Mouse (Mus musculus): ENCODE results near the gene Plcb4. TPM values are rescaled to one million over a fixed set of nuclear protein-coding genes. Genes with fewer than 3 reads are reported as not detected.

The Plcb4 gene
- polyA plus RNA-seq, 1 experiment: 6.1 TPM

DNA sequence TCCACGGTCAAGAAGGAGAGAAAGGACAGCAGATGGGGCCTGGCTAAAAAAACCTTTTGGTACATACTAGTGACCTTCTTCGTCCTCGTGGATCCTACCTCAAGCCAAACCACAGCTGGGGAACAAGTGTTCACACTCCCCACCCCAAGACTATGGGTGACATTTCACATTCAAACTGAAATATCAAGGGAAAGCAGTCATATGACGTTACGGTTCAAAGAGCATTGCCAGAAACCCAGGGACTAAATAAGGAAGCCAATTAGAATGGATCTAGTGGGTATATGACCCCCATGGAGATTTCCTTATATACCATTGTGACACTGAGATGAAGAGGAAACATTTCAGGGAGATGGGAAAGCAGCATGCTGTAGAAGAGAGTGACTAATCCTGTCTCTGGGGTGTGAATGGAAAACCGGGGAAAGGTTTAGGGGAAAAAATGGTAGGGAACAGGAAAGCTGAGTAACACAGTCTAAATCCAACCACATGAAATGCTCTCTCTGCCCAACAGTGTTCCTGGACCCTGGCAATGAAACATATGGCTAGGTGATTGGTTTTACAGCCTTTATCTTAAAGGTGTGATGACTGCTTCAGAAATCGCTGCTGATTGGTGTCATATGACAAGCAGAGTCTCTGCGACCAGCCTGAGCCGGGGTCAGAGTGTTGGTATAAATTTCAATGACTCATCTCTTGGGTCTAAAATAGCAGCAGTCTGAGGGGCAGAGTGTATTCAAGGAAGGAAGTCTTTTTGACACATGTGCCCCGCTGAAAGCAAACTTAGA lies 114.6 kb downstream of the Plcb4 start:
- H3K4me3 ChIP-seq (ENCODE audit: insufficient read depth, low read depth, low read length): no peak overlapping the region
- no peak overlapping the region for H3K27ac ChIP-seq (ENCODE audit: insufficient read depth, low read depth, low read length)
- no peaks in the 10 kb centered on the region; the same call in 1 of the 2 replicates for H3K4me1 ChIP-seq (ENCODE audit: control insufficient read depth, insufficient read depth, low read length)
- no peaks in the 10 kb centered on the region for H3K27me3 ChIP-seq (replicated peaks; ENCODE audit: control insufficient read depth, insufficient read depth, low read length)
- no peaks in the 10 kb centered on the region for H3K36me3 ChIP-seq (ENCODE audit: control insufficient read depth, insufficient read depth, low read length)
- 56% methylated on average over 10 of the region's 10 CpGs for WGBS
- TF ChIP-seq CTCF (conservative IDR thresholded peaks at IDR 0.05; ENCODE audit: insufficient read depth, insufficient read length, low read depth, low read length) (no peak), POLR2A (IDR thresholded peaks at IDR 0.05; ENCODE audit: low read depth, low read length) (no peak)
- no peak for DNase-seq

DNA sequence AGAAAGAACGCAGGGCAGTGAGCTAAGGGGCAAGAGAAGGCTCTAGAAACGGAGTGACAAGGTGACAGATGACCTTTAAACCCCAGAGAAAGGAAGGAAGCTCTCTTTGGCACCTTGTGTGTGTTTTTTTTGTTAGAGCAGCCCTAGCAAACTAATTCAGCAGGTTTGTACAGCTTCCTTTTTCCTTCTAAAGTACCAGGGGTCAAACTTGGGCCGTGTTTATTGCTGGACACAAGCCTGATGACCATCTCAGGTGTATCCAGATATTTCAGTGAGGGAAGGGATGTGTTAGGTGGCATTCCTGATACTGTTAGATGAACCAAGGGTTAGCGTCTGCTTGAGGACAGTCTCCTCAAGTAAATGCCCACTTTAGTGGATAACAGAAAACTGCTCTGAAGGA lies 116.2 kb downstream of the Plcb4 start:
- 61% methylated on average over 4 of the region's 4 CpGs for WGBS
- H3K4me3 ChIP-seq (ENCODE audit: insufficient read depth, low read depth, low read length): no peak overlapping the region
- no peak overlapping the region for H3K27ac ChIP-seq (ENCODE audit: insufficient read depth, low read depth, low read length)
- H3K4me1 ChIP-seq (ENCODE audit: control insufficient read depth, insufficient read depth, low read length): no peaks in the 10 kb centered on the region; the same call in 1 of the 2 replicates
- H3K27me3 ChIP-seq (replicated peaks; ENCODE audit: control insufficient read depth, insufficient read depth, low read length): no peaks in the 10 kb centered on the region
- no peaks in the 10 kb centered on the region for H3K36me3 ChIP-seq (ENCODE audit: control insufficient read depth, insufficient read depth, low read length)
- DNase-seq: peak; percentile 28
- TF ChIP-seq CTCF (conservative IDR thresholded peaks at IDR 0.05; ENCODE audit: insufficient read depth, insufficient read length, low read depth, low read length): no peak
- TF ChIP-seq POLR2A (IDR thresholded peaks at IDR 0.05; ENCODE audit: low read depth, low read length): no peak

DNA sequence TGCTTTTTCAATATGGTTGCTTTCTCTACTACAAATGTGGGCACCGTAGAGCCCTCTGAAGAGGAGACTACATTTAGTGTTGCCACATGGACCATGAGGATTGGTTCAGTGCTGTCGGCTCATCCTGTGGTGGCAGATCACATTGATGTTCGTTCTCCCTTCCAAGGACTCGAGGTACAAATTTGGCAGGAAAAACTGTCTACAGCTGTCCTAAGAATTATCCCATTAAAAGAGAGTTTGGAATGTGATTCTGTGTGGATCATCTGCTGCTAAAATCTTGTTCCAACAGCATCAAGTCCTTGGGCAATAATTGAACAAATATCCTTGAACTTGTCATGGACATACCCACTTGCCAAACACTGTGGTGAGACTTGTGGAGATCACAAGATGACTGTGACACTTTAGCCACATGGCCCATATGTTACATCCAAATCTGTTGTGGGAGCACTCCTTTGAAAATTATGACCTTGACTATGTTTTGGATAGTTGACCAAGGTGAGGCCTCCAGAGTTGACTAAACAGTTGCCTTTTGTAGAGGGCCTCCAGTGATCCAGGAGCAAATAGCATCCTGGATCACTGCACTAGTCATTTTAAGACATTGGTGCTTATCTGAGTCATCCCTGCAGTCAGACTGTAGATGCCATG lies 117.4 kb downstream of the Plcb4 start:
- H3K4me1 ChIP-seq (ENCODE audit: control insufficient read depth, insufficient read depth, low read length): no peaks in the 10 kb centered on the region; the same call in 1 of the 2 replicates
- WGBS: 92% methylated on average over 4 of the region's 4 CpGs
- no peak overlapping the region for H3K27ac ChIP-seq (ENCODE audit: insufficient read depth, low read depth, low read length)
- H3K4me3 ChIP-seq (ENCODE audit: insufficient read depth, low read depth, low read length): no peak overlapping the region
- H3K36me3 ChIP-seq (ENCODE audit: control insufficient read depth, insufficient read depth, low read length): no peaks in the 10 kb centered on the region
- TF ChIP-seq CTCF (conservative IDR thresholded peaks at IDR 0.05; ENCODE audit: insufficient read depth, insufficient read length, low read depth, low read length): no peak
- no peak for TF ChIP-seq POLR2A (IDR thresholded peaks at IDR 0.05; ENCODE audit: low read depth, low read length)
- no peak for DNase-seq
- H3K27me3 ChIP-seq (replicated peaks; ENCODE audit: control insufficient read depth, insufficient read depth, low read length): no peaks in the 10 kb centered on the region

DNA sequence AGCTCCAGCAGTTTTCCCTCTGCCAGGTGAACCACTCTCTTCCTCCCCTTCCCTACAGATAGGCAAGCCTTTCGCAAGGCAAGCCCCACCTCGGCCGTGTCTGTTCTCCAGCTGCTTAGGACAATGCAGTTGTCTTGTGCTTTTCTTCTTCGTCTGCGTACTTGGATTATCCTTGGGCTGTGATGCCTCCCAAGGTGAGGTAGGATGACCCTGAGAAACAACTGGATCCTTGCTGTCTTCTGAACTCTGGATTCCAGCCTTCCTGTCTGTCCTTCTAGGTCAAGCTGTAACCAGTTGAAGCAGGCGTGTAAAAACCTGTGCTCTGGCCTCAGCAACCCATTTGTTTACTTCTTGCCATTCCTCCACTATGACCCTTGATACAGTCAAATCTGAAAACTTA lies 122.6 kb downstream of the Plcb4 start:
- H3K4me1 ChIP-seq (ENCODE audit: control insufficient read depth, insufficient read depth, low read length): no peaks in the 10 kb centered on the region
- TF ChIP-seq POLR2A (IDR thresholded peaks at IDR 0.05; ENCODE audit: low read depth, low read length) (no peak), CTCF (conservative IDR thresholded peaks at IDR 0.05; ENCODE audit: insufficient read depth, insufficient read length, low read depth, low read length) (no peak)
- 79% methylated on average over 6 of the region's 6 CpGs for WGBS
- no peaks in the 10 kb centered on the region for H3K36me3 ChIP-seq (ENCODE audit: control insufficient read depth, insufficient read depth, low read length)
- H3K27ac ChIP-seq (ENCODE audit: insufficient read depth, low read depth, low read length): no peak overlapping the region
- no peaks in the 10 kb centered on the region for H3K27me3 ChIP-seq (replicated peaks; ENCODE audit: control insufficient read depth, insufficient read depth, low read length)
- no peak for DNase-seq
- H3K4me3 ChIP-seq (ENCODE audit: insufficient read depth, low read depth, low read length): no peak overlapping the region

DNA sequence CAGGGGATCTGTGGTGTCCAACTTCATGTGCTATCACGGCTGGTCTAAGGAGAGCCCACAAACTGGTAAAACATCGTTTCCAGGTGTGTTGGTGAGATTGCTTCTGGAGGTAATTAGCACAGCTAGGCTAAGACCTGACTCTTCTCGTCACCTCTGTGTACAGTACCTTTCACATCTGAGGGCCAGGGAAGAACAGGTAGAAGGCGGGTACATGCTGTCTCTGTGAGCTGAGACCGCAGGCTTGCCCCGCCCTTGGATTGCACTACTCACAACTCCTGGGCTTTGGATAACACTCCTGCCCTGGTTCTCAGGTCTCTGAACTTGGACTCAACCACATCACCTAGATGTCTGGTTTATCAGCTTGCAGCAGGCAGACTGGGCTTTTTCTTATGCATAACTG lies 128.6 kb downstream of the Plcb4 start:
- no peak for DNase-seq
- H3K36me3 ChIP-seq (ENCODE audit: control insufficient read depth, insufficient read depth, low read length): no peaks in the 10 kb centered on the region
- H3K27me3 ChIP-seq (replicated peaks; ENCODE audit: control insufficient read depth, insufficient read depth, low read length): no peaks in the 10 kb centered on the region
- H3K4me1 ChIP-seq (ENCODE audit: control insufficient read depth, insufficient read depth, low read length): no peaks in the 10 kb centered on the region
- 96% methylated on average over 6 of the region's 6 CpGs for WGBS
- H3K4me3 ChIP-seq (ENCODE audit: insufficient read depth, low read depth, low read length): no peak overlapping the region
- H3K27ac ChIP-seq (ENCODE audit: insufficient read depth, low read depth, low read length): no peak overlapping the region
- TF ChIP-seq CTCF (conservative IDR thresholded peaks at IDR 0.05; ENCODE audit: insufficient read depth, insufficient read length, low read depth, low read length): no peak
- TF ChIP-seq POLR2A (IDR thresholded peaks at IDR 0.05; ENCODE audit: low read depth, low read length): no peak

DNA sequence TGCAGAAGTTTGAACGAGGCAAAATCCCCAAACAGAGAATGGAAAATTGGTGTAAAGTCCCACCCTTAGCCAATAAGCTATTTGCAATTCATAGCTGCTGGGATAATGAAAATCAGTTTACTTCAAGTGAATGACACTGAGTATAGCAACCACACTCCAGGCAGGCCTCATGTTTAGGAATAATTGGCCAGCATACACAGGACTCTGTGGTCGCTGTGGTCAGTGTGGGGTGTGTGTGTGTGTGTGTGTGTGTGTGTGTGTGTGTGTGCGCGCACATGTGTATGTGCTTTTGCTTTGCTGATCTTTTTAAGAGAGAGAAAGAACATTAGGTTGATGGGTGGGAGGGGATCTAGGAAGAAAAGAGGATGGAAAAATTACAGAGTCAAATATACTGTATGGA lies 134.1 kb downstream of the Plcb4 start:
- no peak for TF ChIP-seq CTCF (conservative IDR thresholded peaks at IDR 0.05; ENCODE audit: insufficient read depth, insufficient read length, low read depth, low read length)
- TF ChIP-seq POLR2A (IDR thresholded peaks at IDR 0.05; ENCODE audit: low read depth, low read length): no peak
- WGBS: 97% methylated on average over 4 of the region's 4 CpGs
- no peak for DNase-seq
- H3K4me3 ChIP-seq (ENCODE audit: insufficient read depth, low read depth, low read length): no peak overlapping the region
- no peaks in the 10 kb centered on the region for H3K36me3 ChIP-seq (ENCODE audit: control insufficient read depth, insufficient read depth, low read length)
- no peak overlapping the region for H3K27ac ChIP-seq (ENCODE audit: insufficient read depth, low read depth, low read length)
- no peaks in the 10 kb centered on the region for H3K27me3 ChIP-seq (replicated peaks; ENCODE audit: control insufficient read depth, insufficient read depth, low read length)
- 0 out of 2 replicates have a peak, but pooled peaks cover 2% of the 10 kb centered on the region for H3K4me1 ChIP-seq (ENCODE audit: control insufficient read depth, insufficient read depth, low read length)

DNA sequence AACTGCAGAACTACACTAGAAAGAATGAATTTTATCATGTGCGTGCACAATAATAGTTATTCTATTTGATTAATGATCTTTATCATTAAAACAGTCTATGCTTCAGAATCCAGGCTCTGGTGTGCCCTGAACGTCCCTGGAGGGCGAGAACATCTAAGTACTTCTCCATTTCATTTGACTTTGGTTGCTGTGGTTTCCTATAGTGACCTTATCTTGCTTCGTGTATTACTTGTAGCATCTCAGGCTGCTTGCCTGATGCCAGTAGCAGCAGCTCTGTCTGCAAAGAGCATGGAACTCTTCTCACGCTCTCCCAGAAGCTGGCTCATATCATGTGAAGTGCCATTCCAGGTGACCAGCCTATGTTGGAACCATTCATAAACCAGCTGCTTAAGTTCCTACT lies 137.9 kb downstream of the Plcb4 start:
- Histone ChIP-seq H3K4me1 (ENCODE audit: control insufficient read depth, insufficient read depth, low read length) (0 out of 2 replicates have a peak, but pooled peaks cover 4% of the 10 kb centered on the region), H3K36me3 (ENCODE audit: control insufficient read depth, insufficient read depth, low read length) (no peaks in the 10 kb centered on the region), H3K27me3 (replicated peaks; ENCODE audit: control insufficient read depth, insufficient read depth, low read length) (no peaks in the 10 kb centered on the region), H3K4me3 (ENCODE audit: insufficient read depth, low read depth, low read length) (no peak overlapping the region), H3K27ac (ENCODE audit: insufficient read depth, low read depth, low read length) (no peak overlapping the region)
- no peak for DNase-seq
- 88% methylated on average over 5 of the region's 5 CpGs for WGBS
- TF ChIP-seq POLR2A (IDR thresholded peaks at IDR 0.05; ENCODE audit: low read depth, low read length) (no peak), CTCF (conservative IDR thresholded peaks at IDR 0.05; ENCODE audit: insufficient read depth, insufficient read length, low read depth, low read length) (no peak)
